Mouse (Mus musculus) hindbrain, embryonic 15.5 days (tissue): Measurements from ENCODE around the gene Trim52. TPM values are rescaled to one million over a fixed set of nuclear protein-coding genes. Genes with fewer than 3 reads are reported as not detected.

Experiments
- ATAC-seq: fragments of 200-750 bp; cut with Nextera tagmentation; 2 replicates; pipeline ENCODE4 v1.8.0; 2017; ENCODE audit warnings: low read depth, moderate number of reproducible peaks, moderate TSS enrichment; ENCODE audit not compliant: low FRiP score
- H3K27ac ChIP-seq: fragments of 300-500 bp; sonication (generic); replicated peaks from 2 replicates; pipeline ENCODE4 v1.5.1; 2015; ENCODE audit warnings: mild to moderate bottlenecking, inconsistent platforms
- H3K27me3 ChIP-seq: fragments of 300-500 bp; sonication (generic); 2 replicates; pipeline ENCODE4 v1.6.1; 2015; ENCODE audit warnings: control low read depth, inconsistent platforms
- H3K36me3 ChIP-seq: fragments of 300-500 bp; sonication (generic); 2 replicates; pipeline ENCODE4 v1.6.1; 2015; ENCODE audit warnings: control low read depth, inconsistent platforms
- H3K4me1 ChIP-seq: fragments of 300-500 bp; sonication (generic); replicated peaks from 2 replicates; pipeline ENCODE4 v1.6.1; 2015; ENCODE audit warnings: control low read depth, inconsistent platforms
- H3K4me2 ChIP-seq: fragments of 300-500 bp; sonication (generic); 2 replicates; pipeline ENCODE4 v1.6.1; 2015; ENCODE audit warnings: moderate library complexity, mild to moderate bottlenecking, inconsistent platforms
- H3K4me3 ChIP-seq: fragments of 300-500 bp; sonication (generic); 2 replicates; pipeline ENCODE4 v1.5.1; 2015; ENCODE audit warnings: mild to moderate bottlenecking, inconsistent platforms
- H3K9ac ChIP-seq: fragments of 300-500 bp; sonication (generic); 2 replicates; pipeline ENCODE4 v1.6.1; 2015; ENCODE audit warnings: inconsistent platforms
- H3K9me3 ChIP-seq: fragments of 300-500 bp; sonication (generic); 2 replicates; pipeline ENCODE4 v1.6.1; 2016; ENCODE audit warnings: control low read depth, inconsistent platforms
- WGBS: fragments of 180-500 bp; shearing (Covaris S2); methylation state at CpG from one replicate; pipeline ENCODE4 v1.1.7; 2015; 5-methylcytosine and 5-hydroxymethylcytosine counted together
- polyA plus RNA-seq: library from polyadenylated mRNA; unstranded; fragments of >200 nt; fragmentation: Nextera tagmentation; extraction: Ambion mirVana; gene quantifications from 2 replicates; pipeline ENCODE4 v1.2.1, GENCODE M21; 2015

Gene Trim52
- polyA plus RNA-seq, result not detected in 2 replicates

GRCm38 (mm10) chr14:106105980-106106379 lies at the start of gene Trim52:
Gene Trim52 (plus strand): TSS chr14:106106198.
- Histone ChIP-seq H3K4me2 (no peak within 1 kb of the TSS), H3K27ac (no peak within 1 kb of the TSS), H3K27me3 (no peaks in the 10 kb centered on the region), H3K4me3 (no peak within 1 kb of the TSS), H3K36me3 (no peaks in the 10 kb centered on the region), H3K9me3 (no peaks in the 10 kb centered on the region), H3K9ac (no peak within 1 kb of the TSS), H3K4me1 (no peaks in the 10 kb centered on the region)
- 0 out of 2 replicates have a peak, but pooled peaks have one; percentile 30 for ATAC-seq
- WGBS, result 96% methylated on average over 21 of the region's 21 CpGs

GRCm38 (mm10) chr14:106072608-106073007 lies 33.4 kb upstream of the Trim52 start:
- Histone ChIP-seq H3K4me1 (no peaks in the 10 kb centered on the region), H3K4me3 (no peak overlapping the region), H3K9me3 (no peaks in the 10 kb centered on the region), H3K27ac (no peak overlapping the region), H3K9ac (no peak overlapping the region), H3K36me3 (no peaks in the 10 kb centered on the region), H3K27me3 (no peaks in the 10 kb centered on the region), H3K4me2 (no peak overlapping the region)
- ATAC-seq, result no peak
- WGBS, result 78% methylated on average over 1 of the region's 1 CpGs

- no peak overlapping the region; the same call in 1 of the 2 replicates for H3K27ac ChIP-seq
Observed at GRCm38 (mm10) chr14:106075181-106076064, 30.6 kb upstream of the Trim52 start.

DNA sequence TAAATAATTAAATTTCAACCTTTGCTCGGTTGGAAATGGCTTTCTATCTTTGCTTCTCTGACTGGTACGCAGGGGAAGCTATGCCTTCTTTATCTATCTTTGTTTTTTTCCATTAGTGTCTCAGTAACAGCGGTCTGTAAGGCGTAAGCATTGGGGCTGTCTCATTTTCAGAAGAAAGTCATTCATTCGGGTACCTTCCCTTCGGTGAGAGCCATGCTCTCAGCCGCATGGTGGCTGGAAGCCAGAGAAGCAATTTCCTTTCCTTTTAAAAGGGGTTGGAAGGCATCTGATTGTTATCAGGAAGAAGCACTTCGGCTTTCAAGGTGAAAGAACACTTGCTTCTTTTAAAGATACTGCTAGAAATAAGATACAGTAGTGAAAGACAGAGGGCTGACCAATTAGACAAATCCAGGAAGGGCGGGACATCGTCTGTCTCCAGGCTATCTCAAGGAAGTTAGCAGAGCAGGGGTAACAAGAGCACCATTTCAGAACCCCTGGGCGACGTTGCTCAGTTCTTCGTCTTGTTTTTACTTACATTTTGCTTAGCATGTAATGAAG lies 17.4 kb upstream of the Trim52 start:
- H3K9ac ChIP-seq, result no peak overlapping the region
- 76% methylated on average over 13 of the region's 13 CpGs for WGBS
- no peak for ATAC-seq
- no peaks in the 10 kb centered on the region for H3K36me3 ChIP-seq
- H3K9me3 ChIP-seq, result no peaks in the 10 kb centered on the region
- no peak overlapping the region for H3K4me2 ChIP-seq
- no peaks in the 10 kb centered on the region for H3K27me3 ChIP-seq
- no peak overlapping the region for H3K4me3 ChIP-seq
- no peaks in the 10 kb centered on the region for H3K4me1 ChIP-seq
- H3K27ac ChIP-seq, result no peak overlapping the region

More at GRCm38 (mm10) chr14:106075181-106076064, 30.6 kb upstream of the Trim52 start:
- 35% methylated on average over 3 of the region's 3 CpGs for WGBS
- peak; percentile 94 for ATAC-seq
- no peaks in the 10 kb centered on the region for H3K4me1 ChIP-seq
- H3K36me3 ChIP-seq, result no peaks in the 10 kb centered on the region
- H3K9ac ChIP-seq, result no peak overlapping the region
- H3K4me2 ChIP-seq, result no peak overlapping the region
- no peaks in the 10 kb centered on the region for H3K9me3 ChIP-seq
- no peaks in the 10 kb centered on the region for H3K27me3 ChIP-seq
- no peak overlapping the region for H3K4me3 ChIP-seq

DNA sequence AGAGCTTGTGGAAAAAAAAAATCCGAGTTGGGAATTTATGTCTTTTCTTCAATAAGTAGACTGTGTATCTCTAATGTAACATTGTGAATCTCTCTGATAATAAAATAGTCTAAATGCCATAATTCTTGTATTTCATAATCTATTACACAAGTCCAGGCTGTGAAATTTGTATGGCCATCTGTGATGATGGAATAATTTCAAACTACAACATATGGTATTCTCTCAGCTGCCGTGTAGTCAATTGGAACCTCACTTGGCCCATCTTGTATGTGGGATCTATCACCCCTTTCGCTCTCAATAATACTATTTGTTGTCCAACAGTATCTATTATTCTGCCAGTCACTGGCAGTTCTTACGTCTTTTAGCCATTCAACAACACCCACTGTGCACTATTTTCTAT lies 9.2 kb upstream of the Trim52 start:
- 86% methylated on average over 4 of the region's 4 CpGs for WGBS
- no peak overlapping the region for H3K9ac ChIP-seq
- no peaks in the 10 kb centered on the region for H3K4me1 ChIP-seq
- H3K27me3 ChIP-seq, result no peaks in the 10 kb centered on the region
- no peak overlapping the region for H3K27ac ChIP-seq
- H3K4me2 ChIP-seq, result no peak overlapping the region
- H3K9me3 ChIP-seq, result no peaks in the 10 kb centered on the region
- no peak overlapping the region for H3K4me3 ChIP-seq
- no peaks in the 10 kb centered on the region for H3K36me3 ChIP-seq
- no peak for ATAC-seq

- H3K9ac ChIP-seq, result no peak overlapping the region
- H3K4me3 ChIP-seq, result no peak overlapping the region
- no peaks in the 10 kb centered on the region for H3K36me3 ChIP-seq
- 95% methylated on average over 14 of the region's 14 CpGs for WGBS
- ATAC-seq, result no peak
- no peaks in the 10 kb centered on the region for H3K9me3 ChIP-seq
- no peaks in the 10 kb centered on the region for H3K27me3 ChIP-seq
- H3K4me1 ChIP-seq, result no peaks in the 10 kb centered on the region
- H3K4me2 ChIP-seq, result no peak overlapping the region
- no peak overlapping the region for H3K27ac ChIP-seq
Observed at GRCm38 (mm10) chr14:106100858-106101257, 5.1 kb upstream of the Trim52 start.

GRCm38 (mm10) chr14:106106425-106106824 lies 427 bp downstream of the Trim52 start:
- H3K4me1 ChIP-seq, result no peaks in the 10 kb centered on the region
- 97% methylated on average over 22 of the region's 22 CpGs for WGBS
- no peak overlapping the region for H3K27ac ChIP-seq
- H3K27me3 ChIP-seq, result no peaks in the 10 kb centered on the region
- no peaks in the 10 kb centered on the region for H3K36me3 ChIP-seq
- no peak overlapping the region for H3K9ac ChIP-seq
- ATAC-seq, result no peak
- no peaks in the 10 kb centered on the region for H3K9me3 ChIP-seq
- H3K4me3 ChIP-seq, result no peak overlapping the region
- no peak overlapping the region for H3K4me2 ChIP-seq

DNA sequence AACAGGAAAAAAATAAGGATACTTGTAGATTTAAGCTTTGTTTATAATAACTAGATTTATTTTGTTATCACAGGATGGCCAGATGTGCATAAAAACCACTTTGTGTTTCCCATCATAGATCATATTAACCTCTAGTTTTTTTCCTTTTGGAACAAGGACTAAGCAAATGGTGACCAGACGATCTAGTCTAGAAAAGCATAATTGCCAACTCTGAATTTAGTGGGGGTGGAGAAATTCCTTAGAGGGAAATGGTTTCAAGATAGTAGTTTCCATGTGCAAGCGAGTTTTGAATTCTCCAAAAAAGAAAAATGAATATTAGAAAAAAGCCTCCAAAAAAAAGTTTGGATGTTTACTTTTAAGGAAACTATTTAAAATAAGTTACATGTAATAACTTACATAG lies 13.4 kb downstream of the Trim52 start:
- ATAC-seq, result no peak
- Histone ChIP-seq H3K27me3 (no peaks in the 10 kb centered on the region), H3K4me2 (no peak overlapping the region), H3K36me3 (no peaks in the 10 kb centered on the region), H3K4me1 (no peaks in the 10 kb centered on the region), H3K4me3 (no peak overlapping the region), H3K9me3 (no peaks in the 10 kb centered on the region), H3K9ac (no peak overlapping the region), H3K27ac (no peak overlapping the region)
- 82% methylated on average over 2 of the region's 2 CpGs for WGBS

DNA sequence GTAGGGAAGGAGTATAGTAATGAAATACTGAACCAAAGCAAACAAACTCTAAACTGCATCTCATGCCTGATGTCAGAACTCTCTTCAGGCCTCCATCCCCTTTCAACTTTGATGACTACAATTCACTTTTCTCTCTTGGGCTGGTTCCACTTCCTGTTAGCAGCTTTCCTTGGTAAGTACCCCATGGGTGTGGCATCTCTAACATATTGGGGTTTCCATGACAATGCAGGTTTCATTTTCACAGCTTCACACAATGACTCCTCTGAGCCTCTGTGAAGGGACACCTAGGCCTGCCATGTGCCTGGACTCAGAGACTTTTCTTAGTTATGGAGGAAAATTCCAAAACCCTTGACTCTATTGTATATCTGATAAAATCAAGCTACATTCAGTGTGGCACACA lies 30.3 kb downstream of the Trim52 start:
- ATAC-seq, result no peak
- no peak overlapping the region for H3K4me3 ChIP-seq
- H3K4me1 ChIP-seq, result no peaks in the 10 kb centered on the region
- no peak overlapping the region for H3K27ac ChIP-seq
- H3K36me3 ChIP-seq, result no peaks in the 10 kb centered on the region
- no peaks in the 10 kb centered on the region for H3K9me3 ChIP-seq
- H3K4me2 ChIP-seq, result no peak overlapping the region
- no peaks in the 10 kb centered on the region for H3K27me3 ChIP-seq
- no peak overlapping the region for H3K9ac ChIP-seq

- Histone ChIP-seq H3K27me3 (no peaks in the 10 kb centered on the region), H3K9me3 (no peaks in the 10 kb centered on the region), H3K4me2 (no peak overlapping the region), H3K4me3 (no peak overlapping the region), H3K36me3 (no peaks in the 10 kb centered on the region), H3K27ac (no peak overlapping the region), H3K9ac (no peak overlapping the region), H3K4me1 (no peaks in the 10 kb centered on the region)
- ATAC-seq, result no peak
- WGBS, result 74% methylated on average over 2 of the region's 2 CpGs
Observed at GRCm38 (mm10) chr14:106151188-106151587, 45.2 kb downstream of the Trim52 start.

- H3K4me2 ChIP-seq, result no peak overlapping the region
- H3K9ac ChIP-seq, result no peak overlapping the region
- WGBS, result 87% methylated on average over 7 of the region's 7 CpGs
Observed at GRCm38 (mm10) chr14:106154879-106155576, 49.0 kb downstream of the Trim52 start.

DNA sequence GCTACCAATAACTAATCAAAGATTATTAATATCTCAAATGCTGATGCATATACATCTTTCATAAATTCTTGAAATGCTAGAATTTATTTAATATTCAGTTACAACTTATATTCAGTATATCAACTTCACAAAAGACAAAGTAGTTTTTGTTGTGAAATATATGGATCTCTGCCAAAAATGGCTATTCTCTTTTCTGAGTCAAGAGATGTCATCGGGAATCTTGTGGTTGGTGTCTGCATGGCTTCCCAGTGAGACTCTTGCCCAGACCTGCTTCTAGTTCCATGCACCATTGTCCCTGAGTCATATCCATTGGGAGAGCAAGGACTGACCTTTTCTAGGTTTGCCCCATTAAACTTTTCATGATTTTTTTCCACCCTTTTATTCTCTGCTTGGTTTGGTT lies 50.5 kb downstream of the Trim52 start:
- H3K9me3 ChIP-seq, result no peaks in the 10 kb centered on the region
- H3K27ac ChIP-seq, result no peak overlapping the region
- H3K36me3 ChIP-seq, result no peaks in the 10 kb centered on the region
- 64% methylated on average over 1 of the region's 1 CpGs for WGBS
- H3K4me1 ChIP-seq, result no peaks in the 10 kb centered on the region
- H3K4me2 ChIP-seq, result no peak overlapping the region
- no peaks in the 10 kb centered on the region for H3K27me3 ChIP-seq
- ATAC-seq, result no peak
- H3K9ac ChIP-seq, result no peak overlapping the region
- no peak overlapping the region for H3K4me3 ChIP-seq

More at GRCm38 (mm10) chr14:106154879-106155576, 49.0 kb downstream of the Trim52 start:
- Histone ChIP-seq H3K27me3 (no peaks in the 10 kb centered on the region), H3K27ac (no peak overlapping the region), H3K36me3 (no peaks in the 10 kb centered on the region), H3K4me1 (no peaks in the 10 kb centered on the region), H3K9me3 (no peaks in the 10 kb centered on the region), H3K4me3 (no peak overlapping the region)
- ATAC-seq, result no peak
